Mouse (Mus musculus): Measurements from ENCODE around the gene Pheta1.

Pheta1 gene

DNA sequence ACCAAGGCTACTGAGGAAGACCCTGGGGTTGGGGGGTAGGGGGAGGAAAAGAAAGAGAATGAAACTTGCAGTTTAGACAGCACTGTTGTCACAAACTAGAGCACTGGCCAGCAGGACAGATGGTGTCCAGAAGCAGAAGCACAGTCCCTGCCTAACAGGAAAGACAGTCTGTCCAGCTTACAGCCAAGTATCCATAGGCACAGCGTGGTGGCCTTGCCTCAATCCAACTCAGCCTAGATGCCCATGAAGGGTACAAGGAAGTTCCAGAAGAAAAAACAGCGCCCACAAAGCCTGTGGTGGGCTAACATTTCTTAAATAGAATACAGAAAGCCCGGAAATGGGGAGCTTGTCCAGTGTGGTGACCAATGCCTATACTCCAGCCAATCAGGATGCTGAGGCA lies 23.2 kb upstream of the Pheta1 start:
- no peak for DNase-seq (ENCODE audit: low spot score in 2 of 2)

DNA sequence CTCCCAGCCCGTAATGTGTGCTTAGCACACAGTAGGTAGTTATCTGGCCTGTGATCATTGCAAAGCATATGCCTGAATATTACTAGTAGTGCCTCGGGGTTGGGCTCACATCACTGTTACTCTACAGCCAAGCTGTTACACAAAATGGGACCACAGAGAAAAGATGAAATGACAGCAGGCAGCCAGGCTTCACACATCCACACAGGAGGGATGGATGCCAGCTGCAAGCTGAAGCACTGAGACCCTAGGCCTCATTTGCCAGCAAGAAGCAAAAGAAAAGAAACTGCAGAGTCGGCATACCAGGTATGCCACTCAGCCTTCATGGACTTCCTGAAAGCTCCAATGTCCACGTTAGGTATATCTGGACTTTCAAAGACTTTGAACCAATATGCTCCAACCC lies 20.9 kb upstream of the Pheta1 start:
- DNase-seq (ENCODE audit: low spot score in 2 of 2): no peak

DNA sequence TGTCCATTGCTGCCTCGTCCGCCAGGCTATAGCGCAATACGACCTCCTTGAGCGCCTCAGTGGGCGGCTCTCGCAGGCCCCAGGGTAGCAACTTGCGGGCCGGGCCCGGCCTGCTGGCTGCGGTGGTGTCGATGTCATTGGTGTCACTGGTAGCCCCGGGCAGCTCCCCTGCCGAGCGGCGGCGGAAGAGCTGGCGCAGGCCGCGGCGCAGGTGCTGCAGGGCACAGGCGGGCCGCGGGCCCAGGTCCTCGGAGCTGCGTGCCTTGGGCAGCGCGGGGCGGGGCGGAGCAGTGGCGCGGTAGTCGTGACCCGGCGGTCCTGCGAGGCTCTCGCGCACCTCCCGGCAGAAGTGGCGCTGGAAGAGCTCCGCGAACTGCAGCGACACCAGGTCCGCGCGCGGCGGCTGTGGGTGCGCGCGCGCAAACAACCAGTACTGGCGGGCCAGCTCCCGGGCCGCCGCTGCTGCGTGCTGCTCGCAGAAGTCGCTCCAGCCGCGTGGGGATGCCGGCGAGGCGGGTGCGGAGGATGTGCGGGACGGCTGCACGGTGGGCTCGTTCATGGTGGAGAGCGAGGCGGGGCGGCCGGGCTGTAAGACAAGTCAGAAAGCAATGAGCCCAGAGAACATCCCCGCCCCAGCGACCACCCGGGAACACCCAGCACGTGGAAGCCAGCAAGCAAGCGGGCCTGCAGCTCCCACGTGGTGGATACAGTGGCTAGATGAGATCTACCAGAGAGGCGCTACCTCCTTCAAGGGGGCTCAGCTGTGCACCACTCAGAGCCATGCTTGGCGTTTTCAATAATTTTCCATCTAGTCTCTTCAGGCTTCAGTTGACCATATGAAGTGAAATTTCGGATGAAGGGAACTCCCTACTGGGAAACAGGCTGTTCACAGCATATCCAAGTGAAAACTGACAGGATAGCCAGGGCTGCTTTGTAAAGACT lies 20.0 kb upstream of the Pheta1 start:
- DNase-seq (ENCODE audit: low spot score in 2 of 2): no peak

DNA sequence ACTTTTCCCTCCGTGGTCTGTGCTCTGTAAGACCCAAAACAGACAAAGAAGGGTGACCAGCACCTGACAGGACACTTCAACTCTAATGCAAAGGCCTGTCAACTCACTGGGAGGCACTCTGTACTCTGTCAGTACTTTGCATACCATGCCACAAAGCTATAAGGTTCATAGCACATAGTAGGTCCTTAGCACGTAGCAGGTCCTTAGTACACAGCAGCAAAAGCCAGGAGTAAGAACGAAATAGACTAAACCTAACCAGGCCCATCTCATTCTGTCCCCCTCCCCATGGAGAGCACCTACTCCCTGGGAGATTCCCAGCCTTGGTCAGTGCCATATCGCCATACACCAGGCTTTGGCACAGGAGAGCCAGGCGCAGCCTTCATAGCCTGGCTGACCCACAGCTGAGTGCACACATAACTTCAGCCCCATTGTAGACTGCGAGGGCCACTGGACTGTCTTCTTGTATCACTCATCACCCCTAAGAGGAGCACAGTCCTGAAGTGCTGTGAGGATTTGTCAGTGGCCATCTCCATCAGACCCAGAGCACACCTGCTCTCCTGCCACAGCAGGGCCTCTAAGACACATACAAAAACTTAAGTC lies 17.7 kb upstream of the Pheta1 start:
- DNase-seq (ENCODE audit: low spot score in 2 of 2): no peak

DNA sequence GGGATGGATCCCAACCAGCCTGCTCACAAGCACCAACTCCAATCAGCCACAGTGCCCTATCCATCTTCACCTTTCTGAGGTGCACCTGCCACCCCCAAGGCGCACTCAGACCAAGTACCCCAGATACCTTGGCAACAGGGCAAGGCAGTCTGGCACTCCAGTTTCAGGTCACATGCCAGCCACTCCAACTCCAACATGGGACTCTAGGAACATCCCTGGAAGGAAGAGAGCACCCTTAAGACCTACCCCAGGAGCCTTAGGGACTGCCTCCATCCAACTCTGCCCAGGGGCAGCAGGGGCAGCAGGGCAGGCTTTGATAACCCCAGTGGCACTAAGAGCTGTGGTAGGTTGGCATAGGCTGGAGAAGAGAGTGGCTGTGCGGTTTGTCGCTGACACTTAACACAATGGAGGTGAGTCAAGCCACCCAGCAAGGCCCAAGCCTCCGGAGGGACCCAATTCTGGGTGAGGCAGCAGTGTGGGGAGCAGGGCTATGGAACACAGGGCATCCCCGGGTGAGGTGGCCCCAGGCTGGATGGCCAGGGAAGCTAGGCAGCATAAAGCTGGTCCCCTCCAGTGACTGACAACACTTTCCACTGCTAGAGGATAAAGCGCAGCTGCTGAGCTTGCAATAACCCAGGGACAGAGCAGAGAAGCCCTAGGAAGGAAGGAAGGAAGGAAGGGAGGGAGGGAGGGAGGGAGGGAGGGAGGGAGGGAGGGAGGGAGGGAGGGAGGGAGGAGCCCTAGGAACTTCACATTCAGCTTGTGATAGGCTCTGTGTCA lies 16.2 kb upstream of the Pheta1 start:
- no peak for DNase-seq (ENCODE audit: low spot score in 2 of 2)

DNA sequence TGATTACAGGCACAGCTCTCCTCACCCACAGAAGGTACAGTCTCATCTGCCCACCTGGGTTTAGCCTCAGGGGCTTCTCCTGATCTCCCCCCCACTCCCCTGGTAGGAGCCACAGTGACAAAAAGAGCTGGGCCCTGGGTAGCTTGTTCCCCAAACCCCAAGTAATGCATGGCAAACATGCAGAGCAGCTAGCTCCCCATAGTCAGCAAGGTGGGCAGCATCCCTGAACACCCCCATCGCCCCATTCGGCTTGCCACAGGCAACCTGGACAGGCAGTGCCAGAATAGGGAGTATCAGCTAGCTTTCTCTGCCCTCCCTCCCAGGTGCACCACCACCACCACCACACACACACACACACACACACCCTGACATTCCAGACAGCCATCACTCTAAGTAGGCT lies 15.6 kb upstream of the Pheta1 start:
- DNase-seq (ENCODE audit: low spot score in 2 of 2): no peak

DNA sequence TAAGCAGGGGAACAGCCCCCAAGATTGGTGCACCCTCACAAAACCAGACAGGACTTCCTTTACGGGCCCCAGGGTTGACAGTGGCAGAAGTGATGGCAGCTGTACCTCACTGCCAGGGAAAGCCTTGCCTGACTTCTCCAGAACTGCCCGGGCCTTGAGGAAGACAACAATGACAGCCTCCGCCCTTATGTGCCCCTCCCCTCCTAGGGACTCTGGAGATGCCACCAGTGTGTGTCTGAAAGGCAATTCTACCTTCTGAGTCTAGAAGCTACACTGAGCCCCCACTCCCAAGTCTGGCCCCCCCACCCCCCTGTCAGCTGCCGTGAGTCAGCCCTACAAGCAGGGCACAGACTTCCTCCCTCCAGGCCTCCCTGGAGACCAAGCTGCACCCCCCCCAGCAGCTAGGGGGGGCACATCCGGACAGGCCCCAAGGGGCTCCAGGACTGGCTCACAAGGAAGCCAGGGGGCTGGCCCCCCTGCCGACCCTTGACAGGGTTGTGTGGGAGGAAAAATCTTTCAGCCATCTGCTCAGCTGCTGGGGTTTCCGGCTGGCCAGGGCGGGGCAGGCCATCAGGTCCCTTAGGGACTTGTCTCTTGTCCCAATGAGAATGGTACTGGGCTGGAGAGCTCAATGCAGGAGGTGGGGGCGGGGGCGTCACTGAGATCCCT lies 15.1 kb upstream of the Pheta1 start:
- DNase-seq (ENCODE audit: low spot score in 2 of 2): no peak

DNA sequence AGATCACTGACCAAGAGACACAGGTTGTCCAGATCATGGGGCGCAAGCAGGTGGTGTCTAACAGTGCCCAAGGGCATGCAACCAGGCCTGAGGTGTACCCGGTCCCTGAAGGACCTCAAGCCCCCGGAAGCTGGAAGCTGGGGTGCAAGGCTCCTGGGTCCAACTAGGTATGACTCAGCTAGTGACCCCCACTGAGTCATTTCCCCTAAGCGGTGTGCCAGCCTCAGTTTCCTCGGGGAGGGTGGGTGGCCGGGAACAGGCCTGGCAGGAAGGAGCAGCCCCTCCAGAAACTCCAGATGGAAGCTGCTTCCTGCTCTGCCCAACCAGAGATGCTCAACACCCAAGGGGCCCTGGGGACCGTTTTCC lies 14.6 kb upstream of the Pheta1 start:
- DNase-seq (ENCODE audit: low spot score in 2 of 2): no peak

DNA sequence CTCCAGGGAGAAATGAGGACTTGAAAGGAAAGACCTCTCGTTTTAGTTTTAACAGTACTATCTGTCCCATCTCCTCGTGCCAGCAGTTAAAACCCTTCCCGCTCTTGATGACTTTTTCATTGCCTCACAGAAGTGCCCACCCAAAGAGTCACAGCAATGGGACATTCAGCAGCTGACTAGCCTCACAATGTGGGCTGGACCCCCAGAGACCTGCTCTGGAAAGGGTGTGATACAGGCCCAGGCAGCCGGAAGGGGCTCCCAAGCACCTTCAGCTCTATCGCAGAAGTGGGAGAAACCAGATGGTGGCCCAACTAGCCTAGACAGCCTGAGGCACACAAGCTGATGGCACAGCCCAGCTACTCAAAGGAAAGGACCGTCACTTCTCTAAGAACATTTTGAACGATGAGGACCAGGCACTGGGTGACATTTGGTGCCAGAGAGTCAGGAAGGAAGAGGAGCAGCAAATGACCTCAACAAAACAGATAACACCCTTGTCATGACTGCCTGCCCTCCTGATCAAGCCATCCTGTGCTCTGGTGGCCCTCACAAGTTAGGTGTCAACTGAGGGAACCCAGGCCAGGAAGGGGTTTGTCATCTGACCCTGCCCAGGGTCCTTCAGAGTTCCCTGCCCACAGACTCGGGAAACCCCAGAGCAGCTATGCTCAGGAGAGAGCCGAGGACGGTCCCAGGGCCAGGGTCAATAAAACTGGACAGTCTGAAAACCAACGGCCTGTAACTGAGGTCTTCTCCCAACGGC lies 13.6 kb upstream of the Pheta1 start:
- DNase-seq (ENCODE audit: low spot score in 2 of 2): no peak

DNA sequence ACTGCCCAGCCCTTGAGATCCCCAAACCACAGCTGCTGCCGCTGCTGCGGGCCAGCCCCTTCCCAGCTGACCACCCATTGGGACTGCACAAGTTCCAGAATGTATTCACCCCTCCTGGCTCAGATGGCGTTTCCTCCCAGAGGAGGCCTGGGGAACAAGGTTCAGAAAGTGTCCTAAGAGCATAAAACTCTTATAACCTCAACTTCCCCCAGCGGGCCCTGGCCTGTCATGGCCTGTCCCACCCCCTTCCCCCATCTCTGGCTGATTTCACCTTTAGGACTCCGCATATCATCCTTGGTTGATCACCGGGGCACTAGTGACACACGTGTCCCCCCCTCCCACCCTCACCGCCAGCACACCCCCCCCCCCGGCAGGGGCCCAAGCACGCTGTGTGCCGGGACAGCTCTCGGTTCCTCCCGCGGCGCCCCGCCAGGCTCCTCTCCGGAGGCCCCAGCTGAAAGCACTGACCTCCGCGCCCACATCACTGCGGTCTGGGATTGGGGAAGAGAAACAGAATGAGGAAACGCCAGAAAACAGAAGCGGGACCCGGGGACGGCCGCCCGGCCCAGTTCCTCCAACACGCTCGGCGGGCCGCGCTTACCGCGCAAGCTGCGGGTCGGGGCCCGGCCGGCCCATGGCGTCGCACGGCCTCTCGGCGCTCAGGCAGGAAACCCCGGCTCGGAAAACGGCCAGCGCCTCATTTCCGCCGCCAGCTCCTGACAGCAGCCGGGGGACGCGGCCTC lies 12.7 kb upstream of the Pheta1 start:
- no peak for DNase-seq (ENCODE audit: low spot score in 2 of 2)

DNA sequence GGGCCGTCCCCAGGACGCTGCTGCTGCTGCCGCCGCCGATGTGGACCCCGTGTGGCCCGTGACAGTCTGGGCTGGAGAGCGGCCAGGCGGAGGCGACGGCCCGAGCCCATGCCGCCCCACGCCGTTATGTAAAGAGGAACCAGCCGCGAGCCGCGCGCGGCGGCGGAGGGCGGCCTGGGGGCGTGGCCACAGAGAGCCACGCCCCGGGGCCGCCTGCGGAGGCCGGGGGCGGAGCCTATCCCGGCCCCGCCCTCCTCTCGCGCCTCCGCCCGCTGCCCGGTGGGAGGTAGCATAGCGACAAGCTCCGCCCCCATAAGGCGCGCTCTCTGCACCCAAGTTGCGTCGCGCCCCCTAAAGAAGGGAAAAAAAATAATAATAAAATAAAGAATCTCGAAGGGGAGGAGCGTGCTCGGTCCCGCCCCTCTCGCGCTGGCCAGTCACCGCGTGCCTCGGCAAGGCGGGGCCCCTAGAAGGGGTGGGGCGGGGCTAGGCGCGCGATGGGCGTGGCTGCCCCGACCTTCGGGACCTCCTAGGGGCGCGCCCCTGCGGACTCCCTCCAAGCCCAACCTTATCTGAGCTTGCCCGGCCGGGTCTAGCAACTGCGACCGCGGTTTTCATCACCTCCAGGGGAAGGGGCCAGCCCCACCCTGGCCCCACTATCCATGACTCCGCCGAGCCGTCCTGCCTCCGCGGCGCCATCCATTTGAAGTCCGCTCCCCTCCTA lies 11.9 kb upstream of the Pheta1 start:
- peak; percentile 78 to 81 for DNase-seq (ENCODE audit: low spot score in 2 of 2)

DNA sequence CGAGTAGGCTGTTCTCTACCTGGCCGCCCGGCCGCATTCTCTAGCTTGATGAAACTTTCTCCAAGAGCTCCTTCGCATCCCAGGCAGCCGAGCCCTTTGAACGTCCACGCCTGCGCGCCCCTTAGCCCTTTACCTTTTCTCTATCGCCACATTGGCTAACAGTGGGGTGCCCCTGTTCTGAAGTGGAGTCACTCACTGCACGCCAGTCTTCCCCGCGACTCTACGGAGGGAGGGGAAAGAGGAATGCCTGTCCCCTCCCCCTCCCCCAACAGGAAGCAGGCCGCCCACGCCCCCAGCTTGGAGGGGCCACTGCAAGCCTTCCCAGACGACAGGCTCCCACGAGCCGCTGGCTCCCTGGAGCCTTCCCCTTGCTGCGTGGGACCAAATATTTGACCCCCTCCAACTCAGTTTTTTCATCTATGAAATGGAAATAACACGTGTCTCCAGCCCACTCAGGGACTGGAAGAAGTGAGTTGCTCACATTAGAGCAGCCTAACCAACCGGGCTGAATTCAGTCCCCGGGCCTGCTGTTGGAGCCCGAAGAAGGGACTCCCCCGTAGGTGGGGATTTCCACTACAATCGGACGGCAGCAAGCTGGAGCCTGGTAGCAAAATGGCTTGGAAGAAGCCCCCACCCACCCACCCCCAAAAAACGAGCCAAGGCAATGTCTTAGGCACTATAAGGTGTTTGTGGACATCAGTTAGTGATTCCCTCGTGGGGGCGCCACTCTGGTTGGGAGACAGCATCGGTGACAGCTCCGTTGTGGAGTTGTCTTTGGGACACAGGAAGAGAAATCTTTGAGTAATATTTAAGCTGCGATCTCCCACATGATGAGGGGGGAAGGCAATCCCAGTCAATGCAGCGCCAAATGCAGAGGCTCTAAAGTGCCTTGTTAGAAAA lies 11.1 kb upstream of the Pheta1 start, which contains the start of gene Sh2b3:
TSS of gene Sh2b3 (minus strand) at position 206 of the 900 bp plus-strand sequence.
- DNase-seq (ENCODE audit: low spot score in 2 of 2): no peak

DNA sequence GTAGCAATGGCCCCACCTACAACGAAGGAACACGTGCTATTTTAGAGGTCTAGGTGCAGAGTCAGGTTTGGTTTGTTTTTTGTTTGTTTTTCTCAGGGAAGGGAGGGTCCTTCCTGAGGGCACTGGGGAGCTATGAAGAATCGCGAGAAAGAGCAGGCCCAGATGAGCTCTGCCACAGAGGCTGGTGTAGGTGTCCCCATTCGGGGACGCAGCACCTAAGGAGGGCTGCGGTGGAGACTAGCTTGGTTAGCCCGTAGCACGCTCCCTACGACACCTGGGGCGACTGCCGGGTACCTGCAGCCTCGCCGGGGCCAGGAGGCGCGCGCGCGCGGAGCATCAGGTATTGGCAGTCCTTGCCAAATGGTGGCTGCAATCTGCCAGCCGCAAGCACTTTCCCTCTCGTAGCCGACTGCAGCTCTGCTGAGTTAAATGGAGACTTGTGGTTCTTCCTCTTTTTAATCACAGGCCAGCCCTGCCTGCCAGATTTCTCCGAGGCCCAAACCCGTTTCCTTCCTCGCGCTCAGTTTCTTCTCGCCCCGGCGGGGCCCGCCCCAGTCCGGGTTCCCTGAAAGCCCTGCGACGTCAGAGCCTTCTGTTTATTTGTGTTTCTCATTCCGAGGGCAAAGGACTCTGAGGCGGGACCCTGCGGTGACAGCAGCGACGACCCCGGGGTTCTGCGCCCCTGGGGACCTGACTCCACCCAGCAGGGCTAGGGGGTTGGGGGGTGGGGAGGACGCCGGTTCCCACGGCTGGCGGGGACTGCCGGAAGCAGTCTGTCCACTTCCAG lies 10.2 kb upstream of the Pheta1 start:
- DNase-seq (ENCODE audit: low spot score in 2 of 2): no peak

DNA sequence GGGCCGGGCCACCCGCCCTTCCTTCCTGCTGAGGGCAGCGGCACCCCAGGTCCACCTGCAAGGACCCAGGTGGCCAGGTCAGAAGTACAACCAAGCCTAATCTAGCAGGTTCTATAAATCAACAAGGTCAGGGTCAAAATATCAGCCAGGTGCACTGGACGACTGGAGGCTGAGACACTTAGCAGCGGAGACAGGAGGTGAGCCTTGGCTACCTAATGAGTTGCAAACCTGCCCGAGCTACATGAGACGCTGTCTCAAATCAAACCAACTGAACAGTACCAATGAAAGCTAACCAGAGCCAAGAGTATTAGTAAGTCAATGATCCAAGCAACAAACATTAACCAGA lies 9.7 kb upstream of the Pheta1 start:
- DNase-seq (ENCODE audit: low spot score in 2 of 2): no peak

DNA sequence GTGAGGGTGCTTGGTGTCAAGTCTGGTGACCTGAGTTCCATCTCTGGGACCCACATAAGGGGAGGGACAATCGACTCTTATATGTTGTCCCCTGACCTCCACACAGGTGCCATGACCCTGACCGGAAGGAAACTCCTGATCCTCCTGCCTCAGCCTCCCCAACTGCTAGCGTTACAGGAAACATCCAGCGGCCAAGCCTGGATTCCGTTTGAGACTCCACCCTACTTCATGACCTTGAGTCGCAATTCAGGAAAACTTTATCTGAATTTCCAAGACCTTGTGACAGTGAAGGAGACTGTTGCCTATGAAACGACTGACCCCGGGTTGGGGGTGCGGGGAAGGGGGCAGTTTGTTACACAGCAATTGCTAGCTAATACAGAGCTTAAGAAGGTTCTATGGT lies 7.3 kb upstream of the Pheta1 start:
- no peak for DNase-seq (ENCODE audit: low spot score in 2 of 2)

DNA sequence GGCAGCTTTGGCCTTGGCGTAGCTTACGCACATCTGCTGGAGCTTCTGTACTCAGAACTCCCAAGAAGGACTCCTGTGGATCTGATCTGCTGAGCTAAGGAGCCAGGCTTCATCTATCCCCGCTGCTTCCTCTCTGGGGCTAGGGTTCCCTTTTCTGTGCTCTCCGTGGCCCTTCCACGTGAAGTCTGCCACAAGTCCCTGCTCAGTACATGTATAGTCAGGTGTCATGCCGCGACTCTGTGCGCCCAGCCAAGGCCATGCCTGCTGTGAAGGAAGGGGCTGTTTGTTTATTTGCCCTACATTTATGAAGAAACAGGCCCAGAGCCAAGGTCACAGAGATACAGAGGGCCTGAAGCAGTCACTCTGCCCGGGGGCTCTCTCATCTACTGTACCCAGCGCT lies 6.8 kb upstream of the Pheta1 start:
- DNase-seq (ENCODE audit: low spot score in 2 of 2): no peak

DNA sequence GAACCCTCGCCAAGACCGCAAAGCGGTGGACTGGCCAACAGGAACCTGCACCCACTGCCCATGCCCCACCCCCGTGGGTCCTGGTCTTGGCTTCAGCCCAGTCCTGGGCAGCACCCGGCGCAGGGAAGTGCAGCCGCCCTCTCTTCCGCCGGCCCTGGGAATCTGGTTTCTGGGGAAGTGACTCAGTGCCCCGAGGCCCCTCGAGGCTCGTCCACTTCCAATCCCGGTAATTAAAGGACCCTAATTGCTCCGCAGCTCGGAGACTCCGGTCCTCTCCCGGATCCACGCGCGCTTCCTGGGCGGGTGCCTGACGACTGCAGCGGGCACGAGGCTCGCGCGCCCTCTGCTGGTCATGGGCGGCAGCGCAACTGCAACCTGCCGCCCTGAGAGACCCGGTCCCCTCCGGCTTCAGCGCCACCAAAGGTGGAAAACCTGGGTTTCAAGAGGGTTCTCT lies 6.1 kb upstream of the Pheta1 start:
- DNase-seq (ENCODE audit: low spot score in 2 of 2): peak; percentile 79 to 82
